Mouse (Mus musculus) E14TG2a.4 (cell line): ENCODE results near the gene Slc39a11.

Experiments
- H3K27me3 ChIP-seq: 2 replicates; pipeline ENCODE4 v1.6.1; 2014; ENCODE audit warnings: low read length, control low read depth; ENCODE audit not compliant: insufficient read depth
- H3K36me3 ChIP-seq: 2 replicates; pipeline ENCODE4 v1.6.1; 2014; ENCODE audit warnings: low read length, control low read depth; ENCODE audit not compliant: insufficient read depth
- H3K4me1 ChIP-seq: replicated peaks from 2 replicates; pipeline ENCODE4 v1.6.1; 2014; ENCODE audit warnings: low read depth, low read length, control low read depth
- H3K4me3 ChIP-seq: replicated peaks from 2 replicates; pipeline ENCODE4 v1.5.1; 2014; ENCODE audit warnings: mild to moderate bottlenecking, low read length
- H3K9me3 ChIP-seq: 2 replicates; pipeline ENCODE4 v1.6.1; 2014; ENCODE audit warnings: low read length, control low read depth
- CTCF ChIP-seq: conservative IDR thresholded peaks from 2 replicates; pipeline ENCODE4 v1.5.1; 2014; ENCODE audit warnings: low read length
- NANOG ChIP-seq: IDR thresholded peaks from 2 replicates; pipeline ENCODE4 v1.6.1; 2014; ENCODE audit warnings: borderline replicate concordance, low read length, mixed read lengths
- POU5F1 ChIP-seq: IDR thresholded peaks from 2 replicates; pipeline ENCODE4 v1.6.1; 2014; ENCODE audit warnings: low read length, borderline replicate concordance

The Slc39a11 gene

GRCm38 (mm10) chr11:113467313-113467811 is 182.5 kb downstream of the Slc39a11 start:
- Histone ChIP-seq H3K36me3 (0 out of 2 replicates have a peak, but pooled peaks cover 3% of the 10 kb centered on the region), H3K4me1 (peaks cover 11% of the 10 kb centered on the region), H3K4me3 (no peak overlapping the region), H3K27me3 (no peaks in the 10 kb centered on the region), H3K9me3 (peaks cover 7% of the 10 kb centered on the region)
- no peak for TF ChIP-seq NANOG
- TF ChIP-seq POU5F1 = no peak
- TF ChIP-seq CTCF = no peak

DNA sequence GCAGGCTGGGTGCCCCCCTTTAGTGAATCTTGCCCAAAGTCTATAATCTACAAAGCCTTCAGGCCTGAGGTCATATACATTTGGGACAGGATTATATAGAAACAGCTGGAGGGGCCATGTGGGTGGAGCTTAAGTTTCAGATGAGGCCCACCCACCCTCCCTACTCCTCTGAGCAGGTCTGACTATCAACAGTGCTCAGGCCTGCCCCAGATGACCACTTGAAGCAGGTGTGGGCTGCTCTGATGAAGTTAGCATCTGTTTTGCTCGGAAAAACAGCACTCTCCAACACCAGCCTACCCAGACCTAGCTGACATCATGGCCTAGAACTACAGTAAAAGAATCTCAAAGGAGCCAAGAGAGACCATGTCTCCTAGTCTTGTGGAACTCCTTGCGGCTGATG is 189.8 kb downstream of the Slc39a11 start:
- H3K4me3 ChIP-seq = no peak overlapping the region
- TF ChIP-seq CTCF = no peak
- TF ChIP-seq NANOG = no peak
- no peak for TF ChIP-seq POU5F1
- peaks cover 15% of the 10 kb centered on the region; the same call in 1 of the 2 replicates for H3K4me1 ChIP-seq
- 0 out of 2 replicates have a peak, but pooled peaks cover 4% of the 10 kb centered on the region for H3K9me3 ChIP-seq
- 0 out of 2 replicates have a peak, but pooled peaks cover 3% of the 10 kb centered on the region for H3K36me3 ChIP-seq
- peaks cover 7% of the 10 kb centered on the region; the same call in 1 of the 2 replicates for H3K27me3 ChIP-seq

- TF ChIP-seq NANOG = no peak
- peak; percentile 22 for TF ChIP-seq CTCF
- TF ChIP-seq POU5F1 = no peak
- peaks cover 7% of the 10 kb centered on the region; the same call in 1 of the 2 replicates for H3K4me1 ChIP-seq
- H3K4me3 ChIP-seq = peak overlapping the region; percentile 39
- H3K9me3 ChIP-seq = 0 out of 2 replicates have a peak, but pooled peaks cover 4% of the 10 kb centered on the region
- 0 out of 2 replicates have a peak, but pooled peaks cover 3% of the 10 kb centered on the region for H3K36me3 ChIP-seq
- peaks cover 7% of the 10 kb centered on the region; the same call in 1 of the 2 replicates for H3K27me3 ChIP-seq
Measured at GRCm38 (mm10) chr11:113458582-113459210, 191.2 kb downstream of the Slc39a11 start.

DNA sequence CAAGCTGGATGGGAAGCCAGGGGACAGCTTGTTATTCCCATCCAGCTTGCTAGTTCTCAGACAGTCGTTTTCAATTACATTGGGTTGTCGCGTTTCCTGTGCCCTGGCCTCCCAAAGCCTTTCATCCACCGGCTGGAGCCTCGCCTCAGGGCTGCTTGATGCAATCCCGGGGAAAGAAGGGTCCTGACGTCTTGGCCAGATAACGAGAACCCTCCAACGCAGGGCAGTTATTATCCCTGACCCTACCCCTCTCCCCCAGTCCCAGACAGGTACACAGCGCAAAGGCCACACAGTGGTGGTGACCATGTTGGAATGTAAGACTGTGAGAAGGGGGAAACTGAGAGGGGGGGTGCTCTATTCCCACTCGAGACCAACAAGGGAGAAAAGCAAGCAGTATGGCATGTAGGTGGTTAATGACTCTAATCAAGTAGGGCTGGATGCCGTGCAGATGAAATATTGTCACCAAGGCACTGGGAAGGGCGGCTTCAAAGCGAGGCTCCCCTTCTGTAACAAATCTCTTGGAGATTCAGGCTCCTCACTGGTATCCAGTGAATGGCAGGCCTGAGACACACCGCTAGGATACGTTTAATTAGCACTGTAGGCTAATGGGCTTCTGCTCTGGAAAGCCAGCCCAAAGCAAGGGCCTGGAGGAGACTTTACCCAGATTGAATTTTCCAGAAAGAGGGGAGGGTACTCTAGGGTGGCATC is 196.9 kb downstream of the Slc39a11 start:
- TF ChIP-seq CTCF (no peak), NANOG (no peak), POU5F1 (no peak)
- 0 out of 2 replicates have a peak, but pooled peaks cover 4% of the 10 kb centered on the region for H3K9me3 ChIP-seq
- H3K27me3 ChIP-seq = 0 out of 2 replicates have a peak, but pooled peaks cover 3% of the 10 kb centered on the region
- no peak overlapping the region for H3K4me3 ChIP-seq
- H3K4me1 ChIP-seq = peaks cover 15% of the 10 kb centered on the region
- no peaks in the 10 kb centered on the region for H3K36me3 ChIP-seq

GRCm38 (mm10) chr11:113451301-113451700 is 198.6 kb downstream of the Slc39a11 start:
- peaks cover 15% of the 10 kb centered on the region for H3K4me1 ChIP-seq
- H3K9me3 ChIP-seq = 0 out of 2 replicates have a peak, but pooled peaks cover 4% of the 10 kb centered on the region
- TF ChIP-seq NANOG = no peak
- TF ChIP-seq CTCF = no peak
- no peak for TF ChIP-seq POU5F1
- H3K4me3 ChIP-seq = no peak overlapping the region
- no peaks in the 10 kb centered on the region for H3K27me3 ChIP-seq
- H3K36me3 ChIP-seq = no peaks in the 10 kb centered on the region

DNA sequence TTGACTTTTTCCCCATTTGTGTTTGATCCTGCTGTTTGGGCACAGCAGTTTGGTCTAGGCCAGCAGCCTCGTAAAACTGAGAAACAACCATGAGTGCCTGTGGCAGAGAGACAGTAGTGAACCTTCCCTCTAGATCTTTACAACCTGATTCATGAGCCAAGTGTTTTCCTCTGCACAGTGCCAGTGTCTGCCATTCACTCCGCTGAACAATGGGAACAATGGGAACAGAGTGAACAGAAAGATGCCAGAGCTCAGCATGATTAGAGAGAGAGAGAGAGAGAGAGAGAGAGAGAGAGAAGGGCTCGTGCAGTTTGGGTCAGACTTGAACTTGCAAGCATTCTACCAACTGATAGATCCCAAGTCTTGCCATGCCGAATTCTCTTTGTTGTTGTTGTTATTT is 199.2 kb downstream of the Slc39a11 start:
- no peak overlapping the region for H3K4me3 ChIP-seq
- H3K4me1 ChIP-seq = peaks cover 15% of the 10 kb centered on the region
- no peaks in the 10 kb centered on the region for H3K9me3 ChIP-seq
- H3K36me3 ChIP-seq = no peaks in the 10 kb centered on the region
- H3K27me3 ChIP-seq = no peaks in the 10 kb centered on the region
- TF ChIP-seq POU5F1 (no peak), CTCF (no peak), NANOG (no peak)

- H3K4me3 ChIP-seq = no peak overlapping the region
- TF ChIP-seq NANOG (no peak), POU5F1 (no peak), CTCF (no peak)
- H3K9me3 ChIP-seq = no peaks in the 10 kb centered on the region
- H3K27me3 ChIP-seq = no peaks in the 10 kb centered on the region
- no peaks in the 10 kb centered on the region for H3K36me3 ChIP-seq
- H3K4me1 ChIP-seq = peaks cover 21% of the 10 kb centered on the region
Measured at GRCm38 (mm10) chr11:113450028-113450427, 199.9 kb downstream of the Slc39a11 start.

DNA sequence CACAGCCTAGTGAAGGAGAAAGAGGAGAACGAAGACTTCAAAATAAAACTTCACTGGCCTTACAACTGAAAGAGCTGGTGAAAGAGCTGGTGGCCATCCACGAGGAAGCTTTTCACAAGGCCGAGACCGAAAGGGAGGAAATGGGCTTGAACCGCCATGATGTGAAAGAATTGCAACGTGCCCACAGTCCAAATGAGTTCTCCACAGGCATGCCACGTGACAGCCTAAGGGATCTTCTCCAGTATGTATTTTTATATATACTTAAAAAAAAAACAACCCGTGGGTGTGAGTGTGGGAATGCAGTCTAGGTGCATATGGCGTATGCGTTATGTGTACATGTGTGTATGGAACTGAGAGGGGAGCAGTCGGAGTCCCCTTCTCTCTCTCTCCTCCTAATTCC is 207.8 kb downstream of the Slc39a11 start:
- Histone ChIP-seq H3K9me3 (peaks cover 11% of the 10 kb centered on the region), H3K4me1 (peaks cover 28% of the 10 kb centered on the region), H3K4me3 (no peak overlapping the region), H3K27me3 (no peaks in the 10 kb centered on the region), H3K36me3 (no peaks in the 10 kb centered on the region)
- no peak for TF ChIP-seq NANOG
- TF ChIP-seq POU5F1 = no peak
- TF ChIP-seq CTCF = no peak
